Mouse (Mus musculus) frontal cortex, postnatal 25 days (tissue): Measurements from ENCODE around the gene Apom.

ENCODE experiments used
- DNase-seq, 2 experiments: peaks; one replicate each; pipeline ENCODE4 v3.0.0; 2022; ENCODE audit warnings: low spot score in 2 of 2

Apom gene

GRCm38 (mm10) chr17:35158850-35159593 lies 27.2 kb upstream of the Apom start:
- DNase-seq = no peak

- no peak for DNase-seq
These were observed 25.9 kb upstream of the Apom start for GRCm38 (mm10) chr17:35157661-35158175.

GRCm38 (mm10) chr17:35157254-35157653 lies 25.4 kb upstream of the Apom start:
- DNase-seq = no peak

- no peak for DNase-seq
These were observed 24.8 kb upstream of the Apom start for GRCm38 (mm10) chr17:35156461-35157200.

GRCm38 (mm10) chr17:35155451-35155850 lies 23.6 kb upstream of the Apom start:
- DNase-seq = no peak

- DNase-seq = no peak
These were observed 22.8 kb upstream of the Apom start for GRCm38 (mm10) chr17:35154616-35155015.

GRCm38 (mm10) chr17:35153931-35154330 lies 22.1 kb upstream of the Apom start:
- DNase-seq = no peak

- DNase-seq = no peak
These were observed 21.2 kb upstream of the Apom start for GRCm38 (mm10) chr17:35153077-35153476.

- DNase-seq = no peak
These were observed 20.3 kb upstream of the Apom start for GRCm38 (mm10) chr17:35152121-35152520.

- DNase-seq = no peak
These were observed 16.2 kb upstream of the Apom start for GRCm38 (mm10) chr17:35147922-35148639.

GRCm38 (mm10) chr17:35147348-35147747 lies 15.5 kb upstream of the Apom start:
- no peak for DNase-seq

GRCm38 (mm10) chr17:35146139-35146538 lies 14.3 kb upstream of the Apom start:
- no peak for DNase-seq

- DNase-seq = no peak
These were observed 10.1 kb upstream of the Apom start for GRCm38 (mm10) chr17:35141971-35142370.

- no peak for DNase-seq
These were observed 8.7 kb upstream of the Apom start for GRCm38 (mm10) chr17:35140490-35140996.

- DNase-seq = no peak
These were observed 7.4 kb upstream of the Apom start for GRCm38 (mm10) chr17:35139269-35139668.

GRCm38 (mm10) chr17:35135591-35136320 lies 3.9 kb upstream of the Apom start:
- no peak for DNase-seq

- DNase-seq = peak; percentile 92 to 93
These were observed 3.1 kb upstream of the Apom start, which contains the start of gene Bag6 for GRCm38 (mm10) chr17:35134801-35135590. Gene Bag6, plus strand, starts transcription at chr17:35135178.

GRCm38 (mm10) chr17:35133517-35133916 lies 1.7 kb upstream of the Apom start:
- no peak for DNase-seq

GRCm38 (mm10) chr17:35132174-35132560 lies 317 bp upstream of the Apom start:
- no peak for DNase-seq

GRCm38 (mm10) chr17:35131038-35131437 lies 812 bp downstream of the Apom start:
- DNase-seq = no peak

GRCm38 (mm10) chr17:35128996-35129395 lies 2.9 kb downstream of the Apom start:
- no peak for DNase-seq
